Mouse (Mus musculus) midbrain, embryonic 14.5 days (tissue): ENCODE data around the gene Myoc. TPM values are rescaled to one million over a fixed set of nuclear protein-coding genes. Genes with fewer than 3 reads are reported as not detected.

Source experiments
- ATAC-seq: fragments of 200-750 bp; cut with Nextera tagmentation; 2 replicates; pipeline ENCODE4 v1.8.0; 2017; ENCODE audit warnings: moderate number of reproducible peaks, moderate library complexity; ENCODE audit not compliant: low FRiP score, low TSS enrichment
- DNase-seq: peaks from one replicate; pipeline ENCODE4 v3.0.0-alpha.2; 2015
- H3K27ac ChIP-seq: fragments of 300-500 bp; sonication (generic); replicated peaks from 2 replicates; pipeline ENCODE4 v1.5.1; 2014; ENCODE audit warnings: mild to moderate bottlenecking, low read depth, low read length, moderate library complexity
- H3K27me3 ChIP-seq: fragments of 300-500 bp; sonication (generic); 2 replicates; pipeline ENCODE4 v1.6.1; 2014; ENCODE audit warnings: low read length, control low read depth, mixed read lengths; ENCODE audit not compliant: control insufficient read depth, insufficient read depth
- H3K36me3 ChIP-seq: fragments of 300-500 bp; sonication (generic); 2 replicates; pipeline ENCODE4 v1.6.1; 2014; ENCODE audit warnings: low read length, control low read depth; ENCODE audit not compliant: control insufficient read depth, insufficient read depth
- H3K4me1 ChIP-seq: fragments of 300-500 bp; sonication (generic); 2 replicates; pipeline ENCODE4 v1.6.1; 2014; ENCODE audit warnings: mild to moderate bottlenecking, antibody characterized with exemption, low read length, control low read depth; ENCODE audit not compliant: control insufficient read depth, insufficient read depth
- H3K4me2 ChIP-seq: fragments of 300-500 bp; sonication (generic); 2 replicates; pipeline ENCODE4 v1.6.1; 2014; ENCODE audit warnings: mild to moderate bottlenecking, low read length, moderate library complexity
- H3K4me3 ChIP-seq: fragments of 300-500 bp; sonication (generic); replicated peaks from 2 replicates; pipeline ENCODE4 v1.5.1; 2014; ENCODE audit warnings: low read depth, low read length
- H3K9ac ChIP-seq: fragments of 300-500 bp; sonication (generic); replicated peaks from 2 replicates; pipeline ENCODE4 v1.6.1; 2014; ENCODE audit warnings: mild to moderate bottlenecking, low read length, moderate library complexity
- H3K9me3 ChIP-seq: fragments of 300-500 bp; sonication (generic); 2 replicates; pipeline ENCODE4 v1.6.1; 2016; ENCODE audit warnings: low read length, control low read depth, mixed read lengths; ENCODE audit not compliant: control insufficient read depth
- WGBS: fragments of 180-500 bp; shearing (Covaris S2); extraction: QIAGEN DNeasy Blood & Tissue Kit; methylation state at CpG from one replicate; pipeline ENCODE4 v1.1.7; 2014; 5-methylcytosine and 5-hydroxymethylcytosine counted together
- microRNA-seq: library from miRNA; unstranded; fragments of <30 nt; microRNA quantifications from one replicate; pipeline ENCODE4, GENCODE M21; 2016
- polyA plus RNA-seq: library from polyadenylated mRNA; unstranded; fragments of >200 nt; fragmentation: Nextera tagmentation; extraction: Ambion mirVana; gene quantifications from 2 replicates; pipeline ENCODE4 v1.2.1, GENCODE M21; 2014

The Myoc gene
- polyA plus RNA-seq, 1 experiment from 2014 or later: 0.13 TPM

DNA sequence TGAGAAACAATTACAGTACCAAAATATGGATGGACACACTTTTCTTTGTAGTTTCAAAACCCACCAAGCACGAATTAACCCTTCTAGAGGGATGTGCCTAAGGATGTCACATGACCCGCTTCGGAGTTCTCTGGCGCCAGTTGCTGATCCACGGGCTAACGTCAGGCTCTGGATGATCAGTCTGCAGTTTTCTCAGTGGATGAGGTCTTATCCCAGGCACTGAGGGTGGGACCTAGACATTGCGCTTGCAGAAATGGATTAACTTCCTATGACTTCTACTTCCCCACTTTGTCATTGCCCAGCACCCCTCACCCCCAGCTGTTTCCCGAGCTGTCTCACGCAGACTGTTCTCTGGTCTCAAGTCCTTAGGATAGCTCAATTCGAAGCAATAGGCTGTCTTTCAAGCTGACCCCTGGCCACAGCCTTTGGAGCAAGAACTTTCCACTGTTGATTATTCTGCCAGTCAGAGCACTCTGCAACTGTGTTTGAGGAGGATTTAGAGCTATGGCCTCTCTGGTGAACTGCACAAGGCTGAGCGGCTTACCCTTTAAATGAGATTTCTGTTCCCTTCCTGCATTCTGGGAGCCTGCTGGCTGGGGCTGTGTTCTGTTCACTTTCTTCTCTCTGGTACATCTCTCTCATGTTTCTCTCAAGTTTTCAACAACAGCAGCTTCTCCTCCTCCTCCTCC lies 26.7 kb downstream of the Myoc start:
- 2% methylated on average over 11 of the region's 11 CpGs for WGBS
- Histone ChIP-seq H3K9me3 (no peaks in the 10 kb centered on the region), H3K27ac (no peak overlapping the region), H3K4me3 (0 out of 2 replicates have a peak overlapping the region, but pooled peaks have one; percentile 15), H3K9ac (peak overlapping the region; percentile 42; the same call in 1 of the 2 replicates), H3K4me2 (peak overlapping the region; percentile 53), H3K27me3 (no peaks in the 10 kb centered on the region), H3K36me3 (peaks cover 12% of the 10 kb centered on the region), H3K4me1 (0 out of 2 replicates have a peak, but pooled peaks cover 3% of the 10 kb centered on the region)
- ATAC-seq (peak; percentile 85), DNase-seq (peak; percentile 60)

DNA sequence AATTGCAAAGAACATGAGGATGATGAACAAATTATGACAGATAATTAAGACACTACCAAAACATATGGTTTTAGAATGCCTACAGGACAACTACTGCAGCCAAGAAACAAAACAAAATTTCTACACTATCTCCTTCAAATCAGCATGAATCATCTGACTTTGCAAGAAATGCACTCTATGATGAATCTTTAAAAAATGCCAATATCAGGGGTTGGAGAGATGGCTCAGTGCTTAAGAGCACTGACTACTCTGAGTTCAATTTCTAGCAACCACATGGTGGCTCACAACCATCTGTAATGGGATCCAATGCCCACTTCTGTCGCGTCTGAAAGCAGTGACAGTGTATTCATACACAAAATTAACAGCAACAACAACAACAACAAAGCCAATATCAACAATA lies 54.8 kb downstream of the Myoc start:
- Histone ChIP-seq H3K27me3 (no peaks in the 10 kb centered on the region), H3K4me1 (no peaks in the 10 kb centered on the region), H3K27ac (no peak overlapping the region), H3K9ac (no peak overlapping the region), H3K9me3 (no peaks in the 10 kb centered on the region), H3K36me3 (peaks cover 89% of the 10 kb centered on the region), H3K4me3 (no peak overlapping the region), H3K4me2 (no peak overlapping the region)
- DNase-seq (no peak), ATAC-seq (no peak)
- WGBS: 92% methylated on average over 2 of the region's 2 CpGs

DNA sequence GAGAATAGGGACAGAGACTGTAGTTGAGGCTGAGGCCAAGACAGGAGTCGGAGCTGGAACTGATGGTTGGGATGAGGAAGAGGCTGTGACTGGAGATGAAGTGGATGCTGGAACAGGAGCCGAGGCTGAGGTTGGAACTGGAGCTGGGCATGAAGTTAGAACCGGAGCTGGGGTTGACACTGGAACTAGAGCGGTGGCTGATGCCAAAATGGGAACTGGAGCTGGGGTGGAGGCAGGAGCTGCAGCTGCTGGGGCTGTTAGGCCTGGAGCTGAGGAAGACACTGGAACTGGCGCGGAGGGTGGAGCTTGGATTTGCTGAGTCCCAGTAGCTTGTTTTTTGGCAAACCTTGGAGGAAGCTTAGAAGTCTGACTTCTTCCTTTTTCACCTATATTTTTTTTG lies 58.9 kb downstream of the Myoc start:
- H3K27ac ChIP-seq: no peak overlapping the region
- peaks cover 82% of the 10 kb centered on the region for H3K36me3 ChIP-seq
- no peak for DNase-seq
- no peak for ATAC-seq
- no peak overlapping the region for H3K4me2 ChIP-seq
- no peak overlapping the region for H3K9ac ChIP-seq
- no peaks in the 10 kb centered on the region for H3K9me3 ChIP-seq
- no peaks in the 10 kb centered on the region for H3K4me1 ChIP-seq
- no peak overlapping the region for H3K4me3 ChIP-seq
- WGBS: 96% methylated on average over 6 of the region's 6 CpGs
- H3K27me3 ChIP-seq: no peaks in the 10 kb centered on the region

Small RNA genes within 50 kb of the gene (microRNA-seq; reads per million reads assigned to microRNA genes)
- not detected for gene Gm27616

Other genes with a start within 250 kb of the Myoc start
- 60.1 and 62.0 TPM in 2 replicates for gene Dnm3, start 161.1 kb upstream of the Myoc start, polyA plus RNA-seq
- 12.7 and 15.1 TPM in 2 replicates for gene Mettl13, start 90.6 kb upstream of the Myoc start, polyA plus RNA-seq
- gene Vamp4, start 68.6 kb upstream of the Myoc start, polyA plus RNA-seq: 71.3 and 72.0 TPM in 2 replicates
- not detected in 2 replicates for gene Myocos, start 19.1 kb downstream of the Myoc start, polyA plus RNA-seq
- 165 TPM in 2 replicates for gene Prrc2c, start 101.4 kb downstream of the Myoc start, polyA plus RNA-seq
- gene Fmo4, start 174.8 kb downstream of the Myoc start, polyA plus RNA-seq: 0.27 and 0.33 TPM in 2 replicates
- 15.7 and 29.0 TPM in 2 replicates for gene Fmo1, start 227.5 kb downstream of the Myoc start, polyA plus RNA-seq